ENCODE assay signal across 27 mouse cellular contexts in the genomic region with DNA sequence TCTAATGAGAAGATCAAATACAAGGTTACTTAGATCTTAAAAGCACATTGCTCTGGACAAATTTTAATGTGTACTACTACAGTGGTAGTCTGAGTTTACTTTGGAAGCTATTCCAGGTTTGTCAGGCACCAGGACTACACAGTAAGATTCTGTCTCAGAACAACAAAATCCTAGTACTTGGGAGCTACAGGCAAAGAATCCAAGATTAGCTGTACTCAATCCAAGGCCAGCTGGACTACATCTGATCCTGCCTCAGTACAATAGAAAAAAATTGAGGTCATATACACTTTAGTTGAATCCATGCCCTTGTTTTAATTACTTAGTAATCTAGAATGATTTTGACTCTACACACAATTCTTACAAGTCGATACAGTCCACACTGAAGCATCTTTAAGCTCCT. TPM values are rescaled to one million over a fixed set of nuclear protein-coding genes. Genes with fewer than 3 reads are reported as not detected.
A peak's percentile ranks its signal among the peaks of the same experiment; 100 is the strongest.
DNase-seq lines count a peak whose midpoint lies in the region; ATAC-seq and TF ChIP-seq lines count a peak whose summit lies in the region.
"Had no signal": no experiment of that assay in that cellular context is flagged by ENCODE, and none has a peak within 500 bp of the region (broad histone marks: within the 10 kb centered on the region; RNA-seq: fewer than 3 reads in every experiment).

No protein-coding gene starts in this region.

- no peak overlapping the region for H3K27ac ChIP-seq in heart, postnatal 0 days (ENCODE audit: low read depth)
- H3K27ac ChIP-seq in layer of hippocampus, adult 2 months: 0 out of 2 replicates have a peak overlapping the region, but pooled peaks have one; percentile 14
- H3K27ac ChIP-seq in lung, postnatal 0 days (ENCODE audit: low read length): 0 out of 2 replicates have a peak overlapping the region, but pooled peaks have one; percentile 14
- H3K27ac ChIP-seq: embryonic facial prominence, embryonic 13.5 days; embryonic facial prominence, embryonic 15.5 days; forebrain, embryonic 10.5 days; forebrain, embryonic 12.5 days had no signal

- no peak for TF ChIP-seq EP300 in heart, postnatal 0 days (IDR thresholded peaks at IDR 0.05; ENCODE audit: low read depth)
- no peak for TF ChIP-seq EP300 in lung, postnatal 0 days (IDR thresholded peaks at IDR 0.05)

- ATAC-seq in heart, postnatal 0 days (ENCODE audit: insufficient read depth, low read depth): 0 out of 2 replicates have a peak, but pooled peaks have one; percentile 39
- peak; percentile 54 for ATAC-seq in lung, postnatal 0 days
- ATAC-seq: forebrain, embryonic 14.5 days had no signal

- H3K27me3 ChIP-seq in heart, postnatal 0 days (ENCODE audit: control insufficient read depth, insufficient read depth, low read length): no peaks in the 10 kb centered on the region
- no peaks in the 10 kb centered on the region for H3K27me3 ChIP-seq in lung, postnatal 0 days (replicated peaks; ENCODE audit: insufficient read depth, low read length)
- H3K27me3 ChIP-seq: embryonic facial prominence, embryonic 13.5 days; embryonic facial prominence, embryonic 15.5 days; forebrain, embryonic 12.5 days had no signal

- peaks cover 36% of the 10 kb centered on the region for H3K36me3 ChIP-seq in heart, postnatal 0 days (replicated peaks; ENCODE audit: control insufficient read depth, insufficient read depth, low read length)
- H3K36me3 ChIP-seq in lung, postnatal 0 days (ENCODE audit: insufficient read depth, low read length): peaks cover 12% of the 10 kb centered on the region; the same call in 1 of the 2 replicates

- H3K9ac ChIP-seq in heart, postnatal 0 days (replicated peaks; ENCODE audit: low read depth, low read length): no peak overlapping the region
- H3K9ac ChIP-seq in lung, postnatal 0 days (replicated peaks; ENCODE audit: low read depth): no peak overlapping the region
- H3K9ac ChIP-seq: embryonic facial prominence, embryonic 13.5 days; embryonic facial prominence, embryonic 15.5 days; forebrain, embryonic 12.5 days had no signal

- TF ChIP-seq CTCF in heart, postnatal 0 days (IDR thresholded peaks at IDR 0.05; ENCODE audit: low read depth): no peak
- TF ChIP-seq CTCF in layer of hippocampus, adult 2 months (conservative IDR thresholded peaks at IDR 0.05): no peak
- no peak for TF ChIP-seq CTCF in lung, postnatal 0 days (IDR thresholded peaks at IDR 0.05)

- 71% methylated on average over 1 of the region's 1 CpGs for WGBS in heart, postnatal 0 days
- WGBS in lung, postnatal 0 days: 61% methylated on average over 1 of the region's 1 CpGs

- H3K9me3 ChIP-seq in heart, postnatal 0 days (replicated peaks; ENCODE audit: control insufficient read depth, low read length): no peaks in the 10 kb centered on the region
- no peaks in the 10 kb centered on the region for H3K9me3 ChIP-seq in lung, postnatal 0 days (ENCODE audit: low read length)
- H3K9me3 ChIP-seq: embryonic facial prominence, embryonic 13.5 days; embryonic facial prominence, embryonic 15.5 days; forebrain, embryonic 10.5 days; forebrain, embryonic 12.5 days had no signal

- DNase-seq in heart, postnatal 0 days (ENCODE audit: low spot score): no peak
- DNase-seq in heart, adult 9 months (ENCODE audit: low spot score in 2 of 2): no peak
- no peak for DNase-seq in layer of hippocampus, adult 2 months (ENCODE audit: low spot score in 2 of 2)
- no peak for DNase-seq in layer of hippocampus, adult 9-11 months
- peak; percentile 46 for DNase-seq in lung, postnatal 0 days (ENCODE audit: low spot score)
- DNase-seq in lung, postnatal 14 days: no peak
- DNase-seq: adrenal gland, adult 2 months; adrenal gland, postnatal 10 days; adrenal gland, postnatal 25 days; cerebellum, adult 11 months; cerebellum, adult 18-20 months; cerebellum, adult 8-10 months; cerebellum, adult 9-11 months; cerebellum, postnatal 14 days; cerebellum, postnatal 36 days; embryo, embryonic 11 days had no signal

- H3K4me1 ChIP-seq in heart, postnatal 0 days (ENCODE audit: control insufficient read depth, insufficient read depth): no peaks in the 10 kb centered on the region
- no peaks in the 10 kb centered on the region for H3K4me1 ChIP-seq in lung, postnatal 0 days (ENCODE audit: insufficient read depth, low read depth, low read length)
- H3K4me1 ChIP-seq: embryonic facial prominence, embryonic 13.5 days; embryonic facial prominence, embryonic 15.5 days; forebrain, embryonic 10.5 days; forebrain, embryonic 12.5 days had no signal

- no peak overlapping the region for H3K4me2 ChIP-seq in heart, postnatal 0 days (ENCODE audit: low read depth, low read length)
- H3K4me2 ChIP-seq in lung, postnatal 0 days (replicated peaks; ENCODE audit: low read depth, low read length): no peak overlapping the region
- H3K4me2 ChIP-seq: embryonic facial prominence, embryonic 13.5 days; embryonic facial prominence, embryonic 15.5 days; forebrain, embryonic 12.5 days had no signal

- H3K4me3 ChIP-seq in heart, postnatal 0 days (ENCODE audit: low read depth, low read length): no peak overlapping the region
- no peak overlapping the region for H3K4me3 ChIP-seq in layer of hippocampus, adult 2 months
- H3K4me3 ChIP-seq in lung, postnatal 0 days (ENCODE audit: low read depth, low read length): no peak overlapping the region
- H3K4me3 ChIP-seq: embryonic facial prominence, embryonic 13.5 days; embryonic facial prominence, embryonic 15.5 days; erythroblast, embryonic 14.5 days; forebrain, embryonic 10.5 days; forebrain, embryonic 12.5 days had no signal

RNA-seq across cellular contexts. Expression of a gene that starts 16.1 kb away (rescaled TPM):
- 33.9 and 45.5 TPM in 2 replicates for total RNA-seq in heart, postnatal 0 days (2014; rRNA removed; ENCODE audit: low replicate concordance)
- 56.7 and 57.1 TPM in 2 replicates for polyA plus RNA-seq in heart, postnatal 0 days (2015; fragmentation: Nextera tagmentation; extraction: Ambion mirVana)
- 100 to 1,000 TPM; 112 to 116 TPM for total RNA-seq in layer of hippocampus, adult 2 months (2021)
- 59.0 and 59.6 TPM in 2 replicates for polyA plus RNA-seq in lung, postnatal 0 days (2015; fragmentation: Nextera tagmentation; extraction: Ambion mirVana)

RNA-seq across cellular contexts. Expression of a gene that starts 33.5 kb away (rescaled TPM):
- 90.4 and 94.8 TPM in 2 replicates for total RNA-seq in heart, postnatal 0 days (2014; rRNA removed; ENCODE audit: low replicate concordance)
- 55.9 and 59.7 TPM in 2 replicates for polyA plus RNA-seq in heart, postnatal 0 days (2015; fragmentation: Nextera tagmentation; extraction: Ambion mirVana)
- total RNA-seq in layer of hippocampus, adult 2 months (2021): 10 to 100 TPM; 25.2 to 26.1 TPM
- 26.7 and 27.3 TPM in 2 replicates for polyA plus RNA-seq in lung, postnatal 0 days (2015; fragmentation: Nextera tagmentation; extraction: Ambion mirVana)

RNA-seq across cellular contexts. Expression of a gene that starts 41.6 kb away (rescaled TPM):
- 35.2 and 39.3 TPM in 2 replicates for total RNA-seq in heart, postnatal 0 days (2014; rRNA removed; ENCODE audit: low replicate concordance)
- 21.7 and 22.0 TPM in 2 replicates for polyA plus RNA-seq in heart, postnatal 0 days (2015; fragmentation: Nextera tagmentation; extraction: Ambion mirVana)
- total RNA-seq in layer of hippocampus, adult 2 months (2021): 10 to 100 TPM; 27.8 to 32.5 TPM
- polyA plus RNA-seq in lung, postnatal 0 days (2015; fragmentation: Nextera tagmentation; extraction: Ambion mirVana): 24.3 and 25.9 TPM in 2 replicates

RNA-seq across cellular contexts. Expression of a gene that starts 41.8 kb away (rescaled TPM):
- total RNA-seq in heart, postnatal 0 days (2014; rRNA removed; ENCODE audit: low replicate concordance): 13.4 and 14.0 TPM in 2 replicates
- 33.0 and 34.3 TPM in 2 replicates for polyA plus RNA-seq in heart, postnatal 0 days (2015; fragmentation: Nextera tagmentation; extraction: Ambion mirVana)
- 10 to 100 TPM; 43.5 to 46.2 TPM for total RNA-seq in layer of hippocampus, adult 2 months (2021)
- 33.5 and 37.3 TPM in 2 replicates for polyA plus RNA-seq in lung, postnatal 0 days (2015; fragmentation: Nextera tagmentation; extraction: Ambion mirVana)

RNA-seq across cellular contexts. Expression of a gene that starts 50.5 kb away (rescaled TPM):
- total RNA-seq in heart, postnatal 0 days (2014; rRNA removed; ENCODE audit: low replicate concordance): not detected in 2 replicates
- polyA plus RNA-seq in heart, postnatal 0 days (2015; fragmentation: Nextera tagmentation; extraction: Ambion mirVana): not detected in 2 replicates
- total RNA-seq in layer of hippocampus, adult 2 months (2021): under 1 TPM in 1 of 2 experiments, not detected in 1; 0.42 TPM
- 2.3 and 2.4 TPM in 2 replicates for polyA plus RNA-seq in lung, postnatal 0 days (2015; fragmentation: Nextera tagmentation; extraction: Ambion mirVana)
- total RNA-seq: adrenal gland, adult 2 months; adrenal gland, postnatal 10 days; adrenal gland, postnatal 25 days; common myeloid progenitor, adult 5-6 weeks; MEL had no signal
- polyA plus RNA-seq: adrenal gland, adult 2 months; brain, embryonic 14.5 days; C2C12; embryonic facial prominence, embryonic 11.5 days; embryonic facial prominence, embryonic 13.5 days; embryonic facial prominence, embryonic 15.5 days; erythroblast, embryonic 14.5 days; forebrain, embryonic 10.5 days; forebrain, embryonic 12.5 days; forebrain, embryonic 14.5 days had no signal
